17 mouse cellular contexts compared by ENCODE assay signal in the genomic region with DNA sequence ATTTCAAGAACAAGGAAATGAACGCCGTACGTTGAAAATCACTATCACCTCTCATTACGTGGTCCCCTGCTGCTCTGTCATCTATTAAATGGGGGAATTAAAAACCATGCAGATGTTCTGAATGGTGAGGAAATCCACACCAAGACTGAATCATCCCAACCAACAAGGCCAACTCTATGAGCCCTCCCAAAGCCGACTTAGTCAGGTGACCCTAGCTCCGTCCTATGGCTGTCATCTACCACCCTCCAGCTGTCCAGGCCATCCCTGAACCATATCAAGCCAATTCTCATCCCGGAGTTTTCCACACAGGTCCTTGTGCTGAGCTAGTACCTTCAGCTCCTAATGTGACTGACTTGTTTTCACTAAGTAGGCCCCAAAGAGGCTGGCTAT. TPM values are rescaled to one million over a fixed set of nuclear protein-coding genes. Genes with fewer than 3 reads are reported as not detected.
DNase-seq lines count a peak whose midpoint lies in the region; ATAC-seq and TF ChIP-seq lines count a peak whose summit lies in the region.
"Had no signal": no experiment of that assay in that cellular context is flagged by ENCODE, and none has a peak within 500 bp of the region (broad histone marks: within the 10 kb centered on the region; RNA-seq: fewer than 3 reads in every experiment).

No protein-coding gene starts in this region.

- no peaks in the 10 kb centered on the region for H3K36me3 ChIP-seq in heart, embryonic 12.5 days
- H3K36me3 ChIP-seq in neural tube, embryonic 13.5 days, result no peaks in the 10 kb centered on the region
- no peaks in the 10 kb centered on the region for H3K36me3 ChIP-seq in neural tube, embryonic 15.5 days
- H3K36me3 ChIP-seq in forebrain, postnatal 0 days (ENCODE audit: insufficient read depth), result no peaks in the 10 kb centered on the region
- no peaks in the 10 kb centered on the region for H3K36me3 ChIP-seq in stomach, postnatal 0 days (ENCODE audit: control insufficient read depth, insufficient read depth, low read length)
- no peaks in the 10 kb centered on the region for H3K36me3 ChIP-seq in hindbrain, embryonic 13.5 days
- H3K36me3 ChIP-seq: hindbrain, embryonic 15.5 days had no signal

- peak overlapping the region; percentile 12; the same call in 1 of the 2 replicates for H3K4me2 ChIP-seq in heart, embryonic 12.5 days
- H3K4me2 ChIP-seq in neural tube, embryonic 13.5 days, result no peak overlapping the region
- H3K4me2 ChIP-seq in neural tube, embryonic 15.5 days, result no peak overlapping the region
- no peak overlapping the region for H3K4me2 ChIP-seq in forebrain, postnatal 0 days (ENCODE audit: low read depth)
- no peak overlapping the region for H3K4me2 ChIP-seq in stomach, postnatal 0 days (replicated peaks; ENCODE audit: low read depth)
- H3K4me2 ChIP-seq in hindbrain, embryonic 13.5 days, result no peak overlapping the region
- H3K4me2 ChIP-seq: hindbrain, embryonic 15.5 days had no signal

- TF ChIP-seq CTCF in forebrain, postnatal 0 days (IDR thresholded peaks at IDR 0.05; ENCODE audit: low read depth), result no peak
- TF ChIP-seq CTCF in stomach, postnatal 0 days (IDR thresholded peaks at IDR 0.05; ENCODE audit: low read depth), result no peak

- peak overlapping the region; percentile 64 for H3K27ac ChIP-seq in heart, embryonic 12.5 days (ENCODE audit: poor library complexity, severe bottlenecking)
- H3K27ac ChIP-seq in neural tube, embryonic 13.5 days (replicated peaks), result peak overlapping the region; percentile 35; the same call in 1 of the 2 replicates
- H3K27ac ChIP-seq in neural tube, embryonic 15.5 days (replicated peaks), result no peak overlapping the region
- 0 out of 2 replicates have a peak overlapping the region, but pooled peaks have one; percentile 3 for H3K27ac ChIP-seq in forebrain, postnatal 0 days (ENCODE audit: low read depth, low read length)
- H3K27ac ChIP-seq in stomach, postnatal 0 days (replicated peaks), result peak overlapping the region; percentile 78
- no peak overlapping the region for H3K27ac ChIP-seq in hindbrain, embryonic 13.5 days
- H3K27ac ChIP-seq: embryonic facial prominence, embryonic 10.5 days; hindbrain, embryonic 15.5 days had no signal

- no peak overlapping the region for H3K4me3 ChIP-seq in heart, embryonic 12.5 days
- H3K4me3 ChIP-seq in neural tube, embryonic 13.5 days, result no peak overlapping the region
- no peak overlapping the region for H3K4me3 ChIP-seq in neural tube, embryonic 15.5 days (replicated peaks)
- no peak overlapping the region for H3K4me3 ChIP-seq in forebrain, postnatal 0 days (ENCODE audit: low read depth, low read length)
- no peak overlapping the region for H3K4me3 ChIP-seq in stomach, postnatal 0 days (ENCODE audit: low read depth, low read length)
- H3K4me3 ChIP-seq in hindbrain, embryonic 13.5 days, result no peak overlapping the region
- H3K4me3 ChIP-seq: embryonic facial prominence, embryonic 10.5 days; hindbrain, embryonic 15.5 days had no signal

- no peak for ATAC-seq in heart, embryonic 12.5 days (ENCODE audit: insufficient number of reproducible peaks, low FRiP score)
- no peak for ATAC-seq in neural tube, embryonic 13.5 days (ENCODE audit: low read depth)
- no peak for ATAC-seq in neural tube, embryonic 15.5 days (ENCODE audit: low FRiP score)
- ATAC-seq in forebrain, postnatal 0 days, result no peak
- ATAC-seq in stomach, postnatal 0 days (ENCODE audit: low FRiP score, low TSS enrichment), result peak; percentile 21; the same call in 1 of the 2 replicates
- no peak for ATAC-seq in hindbrain, embryonic 13.5 days (ENCODE audit: low FRiP score)
- ATAC-seq: activated CD4-positive, CD25-positive, alpha-beta regulatory T cell, adult 4 months had no signal

- H3K9ac ChIP-seq in heart, embryonic 12.5 days, result no peak overlapping the region
- no peak overlapping the region for H3K9ac ChIP-seq in neural tube, embryonic 13.5 days
- H3K9ac ChIP-seq in neural tube, embryonic 15.5 days (replicated peaks), result no peak overlapping the region
- H3K9ac ChIP-seq in forebrain, postnatal 0 days, result no peak overlapping the region
- no peak overlapping the region for H3K9ac ChIP-seq in stomach, postnatal 0 days (ENCODE audit: low read length)
- no peak overlapping the region for H3K9ac ChIP-seq in hindbrain, embryonic 13.5 days
- H3K9ac ChIP-seq: hindbrain, embryonic 15.5 days had no signal

- no peak for TF ChIP-seq EP300 in stomach, postnatal 0 days (optimal IDR thresholded peaks at IDR 0.05)

- H3K4me1 ChIP-seq in heart, embryonic 12.5 days (replicated peaks), result peaks cover 18% of the 10 kb centered on the region
- peaks cover 12% of the 10 kb centered on the region for H3K4me1 ChIP-seq in neural tube, embryonic 13.5 days (replicated peaks)
- H3K4me1 ChIP-seq in neural tube, embryonic 15.5 days, result peaks cover 6% of the 10 kb centered on the region; the same call in 1 of the 2 replicates
- H3K4me1 ChIP-seq in forebrain, postnatal 0 days (ENCODE audit: insufficient read depth), result no peaks in the 10 kb centered on the region
- no peaks in the 10 kb centered on the region for H3K4me1 ChIP-seq in stomach, postnatal 0 days (replicated peaks; ENCODE audit: control insufficient read depth, insufficient read depth)
- peaks cover 16% of the 10 kb centered on the region for H3K4me1 ChIP-seq in hindbrain, embryonic 13.5 days (replicated peaks)
- H3K4me1 ChIP-seq: embryonic facial prominence, embryonic 10.5 days had no signal

- H3K27me3 ChIP-seq in heart, embryonic 12.5 days (replicated peaks), result no peaks in the 10 kb centered on the region
- H3K27me3 ChIP-seq in neural tube, embryonic 13.5 days, result no peaks in the 10 kb centered on the region
- no peaks in the 10 kb centered on the region for H3K27me3 ChIP-seq in neural tube, embryonic 15.5 days (replicated peaks)
- no peaks in the 10 kb centered on the region for H3K27me3 ChIP-seq in forebrain, postnatal 0 days (ENCODE audit: insufficient read depth, low read length)
- no peaks in the 10 kb centered on the region for H3K27me3 ChIP-seq in stomach, postnatal 0 days (ENCODE audit: control insufficient read depth, insufficient read depth, low read length)
- H3K27me3 ChIP-seq in hindbrain, embryonic 13.5 days, result no peaks in the 10 kb centered on the region
- H3K27me3 ChIP-seq: hindbrain, embryonic 15.5 days had no signal

- H3K9me3 ChIP-seq in heart, embryonic 12.5 days (replicated peaks), result no peaks in the 10 kb centered on the region
- H3K9me3 ChIP-seq in neural tube, embryonic 13.5 days, result no peaks in the 10 kb centered on the region
- H3K9me3 ChIP-seq in neural tube, embryonic 15.5 days (replicated peaks), result no peaks in the 10 kb centered on the region
- H3K9me3 ChIP-seq in forebrain, postnatal 0 days (ENCODE audit: low read length), result no peaks in the 10 kb centered on the region
- no peaks in the 10 kb centered on the region for H3K9me3 ChIP-seq in stomach, postnatal 0 days (ENCODE audit: control insufficient read depth, low read length)
- H3K9me3 ChIP-seq in hindbrain, embryonic 13.5 days, result no peaks in the 10 kb centered on the region
- H3K9me3 ChIP-seq: embryonic facial prominence, embryonic 10.5 days; hindbrain, embryonic 15.5 days had no signal

- 51% methylated on average over 7 of the region's 7 CpGs for WGBS in heart, embryonic 12.5 days
- WGBS in neural tube, embryonic 13.5 days, result 58% methylated on average over 7 of the region's 7 CpGs
- 57% methylated on average over 7 of the region's 7 CpGs for WGBS in neural tube, embryonic 15.5 days
- WGBS in forebrain, postnatal 0 days, result 58% methylated on average over 7 of the region's 7 CpGs
- WGBS in stomach, postnatal 0 days, result 72% methylated on average over 7 of the region's 7 CpGs
- WGBS in hindbrain, embryonic 13.5 days, result 75% methylated on average over 7 of the region's 7 CpGs

- DNase-seq in heart, adult 9 months (ENCODE audit: low spot score in 2 of 2), result no peak
- no peak for DNase-seq in forebrain, postnatal 0 days
- no peak for DNase-seq in stomach, postnatal 0 days (ENCODE audit: low spot score)
- no peak for DNase-seq in right cerebral cortex, postnatal 10 days (ENCODE audit: low spot score in 2 of 2)
- DNase-seq: adrenal gland, postnatal 36 days; cerebellum, adult 9-11 months; kidney, adult 2 months; kidney, postnatal 25 days; lung, adult 2 months; right cerebral cortex, postnatal 25 days had no signal

RNA-seq across cellular contexts. Expression of a gene that starts 49.6 kb away (rescaled TPM):
- 4.7 and 4.9 TPM in 2 replicates for polyA plus RNA-seq in heart, embryonic 12.5 days (2016; fragmentation: Nextera tagmentation; extraction: Ambion mirVana)
- 6.2 and 6.6 TPM in 2 replicates for polyA plus RNA-seq in neural tube, embryonic 13.5 days (2015; fragmentation: Nextera tagmentation; extraction: Ambion mirVana)
- 5.0 and 5.2 TPM in 2 replicates for polyA plus RNA-seq in neural tube, embryonic 15.5 days (2015; fragmentation: Nextera tagmentation; extraction: Ambion mirVana)
- total RNA-seq in forebrain, postnatal 0 days (2014; rRNA removed), result 10.5 and 12.7 TPM in 2 replicates
- 6.0 and 8.2 TPM in 2 replicates for polyA plus RNA-seq in forebrain, postnatal 0 days (2015; fragmentation: Nextera tagmentation; extraction: Ambion mirVana)
- polyA plus RNA-seq in stomach, postnatal 0 days (2015; fragmentation: Nextera tagmentation; extraction: Ambion mirVana), result 18.3 and 19.0 TPM in 2 replicates
- polyA plus RNA-seq in hindbrain, embryonic 13.5 days (2015; fragmentation: Nextera tagmentation; extraction: Ambion mirVana), result 8.6 and 9.1 TPM in 2 replicates

Comparison
In these comparisons a context has a peak if more than half of its experiments do, and no peak if none do; other contexts are left out.
1. H3K27ac ChIP-seq: peak in heart, embryonic 12.5 days (single experiment), neural tube, embryonic 13.5 days (single experiment), forebrain, postnatal 0 days (single experiment) and stomach, postnatal 0 days (single experiment); none in neural tube, embryonic 15.5 days (single experiment) and hindbrain, embryonic 13.5 days (single experiment).